Mouse (Mus musculus): ENCODE results near the gene Crtc2.

GRCm38 (mm10) chr3:90204582-90204981, 49.4 kb upstream of the Crtc2 start:
- TF ChIP-seq CTCF (IDR thresholded peaks at IDR 0.05; ENCODE audit: low read depth, low read length) (no peak), POLR2A (IDR thresholded peaks at IDR 0.05; ENCODE audit: borderline replicate concordance, low read depth, low read length) (no peak)

All from bone marrow macrophage, adult 2 months (primary cell).